Mouse (Mus musculus): ENCODE data around the gene Cdyl. TPM values are rescaled to one million over a fixed set of nuclear protein-coding genes. Genes with fewer than 3 reads are reported as not detected.

Cdyl gene
- polyA plus RNA-seq, 2 experiments: 7.9 to 10.4 TPM

- 32% methylated on average over 1 of the region's 1 CpGs for WGBS (ENCODE audit: insufficient replicate concordance)
- Histone ChIP-seq H3K4me3 (ENCODE audit: insufficient read depth in 1 of 2, low read depth in 2 of 2, low read length in 2 of 2) (no peak overlapping the region), H3K9me3 (ENCODE audit: control insufficient read depth, low read length) (no peaks in the 10 kb centered on the region), H3K4me2 (ENCODE audit: low read depth) (no peak overlapping the region), H3K9ac (replicated peaks) (no peak overlapping the region), H3K36me3 (replicated peaks; ENCODE audit: control insufficient read depth, insufficient read depth, low read depth) (no peaks in the 10 kb centered on the region), H3K27me3 (ENCODE audit: control insufficient read depth, insufficient read depth, low read length) (no peaks in the 10 kb centered on the region), H3K27ac (no peak overlapping the region), H3K4me1 (replicated peaks; ENCODE audit: control insufficient read depth in 2 of 2, insufficient read depth in 2 of 2, low read length in 1 of 2) (peaks cover 6 to 7% of the 10 kb centered on the region in 2 experiments; a peak in 3 of 4 replicates)
- no peak for ATAC-seq (ENCODE audit: insufficient read depth)
- DNase-seq (ENCODE audit: low read depth in 3 of 3, low spot score in 3 of 3): no peak
- TF ChIP-seq CTCF (IDR thresholded peaks at IDR 0.05; ENCODE audit: low read depth): no peak
- TF ChIP-seq EP300 (IDR thresholded peaks at IDR 0.05; ENCODE audit: low read depth): no peak
These were observed 63.4 kb downstream of the Cdyl start for GRCm38 (mm10) chr13:35723073-35723472.

DNA sequence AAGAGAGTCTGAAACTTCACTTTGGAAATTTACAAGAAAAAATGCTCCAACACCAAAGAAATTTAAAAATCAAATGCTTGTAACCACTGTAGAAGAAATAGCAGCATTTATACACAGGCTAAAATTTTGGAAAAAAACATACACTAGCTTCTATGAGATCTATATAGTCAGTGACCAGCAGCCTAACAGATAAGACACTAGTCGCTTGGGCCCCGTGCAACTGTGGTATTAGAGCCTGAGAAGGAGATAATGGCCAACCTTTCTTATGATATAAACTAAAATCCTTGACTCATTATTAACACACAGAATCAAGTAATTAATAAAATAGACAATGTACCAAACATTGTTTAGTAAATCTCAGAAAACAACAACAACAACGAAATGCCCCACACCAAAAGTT is 66.4 kb downstream of the Cdyl start:
- H3K4me3 ChIP-seq (ENCODE audit: insufficient read depth in 1 of 2, low read depth in 2 of 2, low read length in 2 of 2): no peak overlapping the region
- no peaks in the 10 kb centered on the region for H3K9me3 ChIP-seq (ENCODE audit: control insufficient read depth, low read length)
- peak; percentile 58; the same call in 1 of the 2 replicates for ATAC-seq (ENCODE audit: insufficient read depth)
- peaks cover 2% of the 10 kb centered on the region in 2 experiments; a peak in 1 of 4 replicates for H3K4me1 ChIP-seq (replicated peaks; ENCODE audit: control insufficient read depth in 2 of 2, insufficient read depth in 2 of 2, low read length in 1 of 2)
- no peaks in the 10 kb centered on the region for H3K27me3 ChIP-seq (ENCODE audit: control insufficient read depth, insufficient read depth, low read length)
- no peak overlapping the region for H3K9ac ChIP-seq (replicated peaks)
- WGBS (ENCODE audit: insufficient replicate concordance): 36% methylated on average over 3 of the region's 3 CpGs
- no peak overlapping the region for H3K27ac ChIP-seq
- no peak overlapping the region for H3K4me2 ChIP-seq (ENCODE audit: low read depth)
- no peaks in the 10 kb centered on the region for H3K36me3 ChIP-seq (replicated peaks; ENCODE audit: control insufficient read depth, insufficient read depth, low read depth)
- TF ChIP-seq CTCF (IDR thresholded peaks at IDR 0.05; ENCODE audit: low read depth) (no peak), EP300 (IDR thresholded peaks at IDR 0.05; ENCODE audit: low read depth) (no peak)
- no peak for DNase-seq (ENCODE audit: low read depth in 3 of 3, low spot score in 3 of 3)

GRCm38 (mm10) chr13:35732131-35732530 is 72.5 kb downstream of the Cdyl start:
- TF ChIP-seq CTCF (IDR thresholded peaks at IDR 0.05; ENCODE audit: low read depth) (peak; percentile 9; the same call in 1 of the 2 replicates), EP300 (IDR thresholded peaks at IDR 0.05; ENCODE audit: low read depth) (no peak)
- DNase-seq (ENCODE audit: low read depth in 3 of 3, low spot score in 3 of 3) (no peak), ATAC-seq (ENCODE audit: insufficient read depth) (no peak)
- WGBS (ENCODE audit: insufficient replicate concordance): 49% methylated on average over 4 of the region's 4 CpGs
- Histone ChIP-seq H3K4me2 (ENCODE audit: low read depth) (no peak overlapping the region), H3K9ac (replicated peaks) (no peak overlapping the region), H3K4me3 (ENCODE audit: insufficient read depth in 1 of 2, low read depth in 2 of 2, low read length in 2 of 2) (no peak overlapping the region), H3K27ac (no peak overlapping the region), H3K9me3 (ENCODE audit: control insufficient read depth, low read length) (no peaks in the 10 kb centered on the region), H3K27me3 (ENCODE audit: control insufficient read depth, insufficient read depth, low read length) (no peaks in the 10 kb centered on the region), H3K36me3 (replicated peaks; ENCODE audit: control insufficient read depth, insufficient read depth, low read depth) (no peaks in the 10 kb centered on the region), H3K4me1 (replicated peaks; ENCODE audit: control insufficient read depth in 2 of 2, insufficient read depth in 2 of 2, low read length in 1 of 2) (peaks cover 20 to 22% of the 10 kb centered on the region in 2 experiments)

DNA sequence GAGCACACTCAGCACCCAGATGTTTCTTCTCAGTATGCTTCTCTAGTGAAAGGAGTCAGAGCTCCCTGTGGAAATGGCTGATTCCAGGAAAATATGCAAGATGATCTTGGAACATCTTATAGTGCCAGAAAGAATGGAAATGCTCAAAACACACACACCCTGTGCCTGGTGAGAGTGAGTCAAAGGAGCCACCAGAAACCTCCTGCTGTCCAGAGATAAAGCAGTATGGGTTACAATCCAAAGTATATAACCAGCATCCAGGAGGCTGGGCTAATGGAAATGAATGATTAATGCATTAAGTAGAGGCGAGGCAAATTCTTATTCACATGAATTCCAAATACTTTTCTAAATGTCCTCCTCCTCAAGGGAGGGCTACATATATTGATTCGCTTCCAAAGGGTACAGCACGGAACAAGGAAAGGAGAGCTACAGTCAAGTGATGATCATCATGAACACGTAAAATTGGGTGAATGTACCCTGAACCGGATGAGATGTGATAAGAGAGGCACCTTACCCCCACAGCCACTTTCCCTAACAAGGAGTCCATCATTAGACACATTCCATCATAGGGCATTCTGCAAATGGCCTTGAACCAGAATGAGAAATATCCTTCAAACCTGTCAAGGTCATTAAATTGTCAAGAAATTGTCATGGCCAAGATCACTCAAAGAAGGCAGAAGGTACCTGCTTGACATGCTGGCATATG is 73.4 kb downstream of the Cdyl start:
- peak; percentile 75 for TF ChIP-seq EP300 (IDR thresholded peaks at IDR 0.05; ENCODE audit: low read depth)
- no peak for TF ChIP-seq CTCF (IDR thresholded peaks at IDR 0.05; ENCODE audit: low read depth)
- Histone ChIP-seq H3K9ac (replicated peaks) (peak overlapping the region; percentile 42), H3K9me3 (ENCODE audit: control insufficient read depth, low read length) (no peaks in the 10 kb centered on the region), H3K27ac (peak overlapping the region; percentile 69), H3K4me2 (ENCODE audit: low read depth) (peak overlapping the region; percentile 45), H3K27me3 (ENCODE audit: control insufficient read depth, insufficient read depth, low read length) (no peaks in the 10 kb centered on the region), H3K4me1 (replicated peaks; ENCODE audit: control insufficient read depth in 2 of 2, insufficient read depth in 2 of 2, low read length in 1 of 2) (peaks cover 20 to 22% of the 10 kb centered on the region in 2 experiments), H3K36me3 (replicated peaks; ENCODE audit: control insufficient read depth, insufficient read depth, low read depth) (no peaks in the 10 kb centered on the region), H3K4me3 (ENCODE audit: insufficient read depth in 1 of 2, low read depth in 2 of 2, low read length in 2 of 2) (no peak overlapping the region)
- ATAC-seq (ENCODE audit: insufficient read depth) (peak; percentile 93), DNase-seq (ENCODE audit: low read depth in 3 of 3, low spot score in 3 of 3) (peak in 1 of 3 experiments; percentile 53)
- WGBS (ENCODE audit: insufficient replicate concordance): 53% methylated on average over 5 of the region's 5 CpGs

DNA sequence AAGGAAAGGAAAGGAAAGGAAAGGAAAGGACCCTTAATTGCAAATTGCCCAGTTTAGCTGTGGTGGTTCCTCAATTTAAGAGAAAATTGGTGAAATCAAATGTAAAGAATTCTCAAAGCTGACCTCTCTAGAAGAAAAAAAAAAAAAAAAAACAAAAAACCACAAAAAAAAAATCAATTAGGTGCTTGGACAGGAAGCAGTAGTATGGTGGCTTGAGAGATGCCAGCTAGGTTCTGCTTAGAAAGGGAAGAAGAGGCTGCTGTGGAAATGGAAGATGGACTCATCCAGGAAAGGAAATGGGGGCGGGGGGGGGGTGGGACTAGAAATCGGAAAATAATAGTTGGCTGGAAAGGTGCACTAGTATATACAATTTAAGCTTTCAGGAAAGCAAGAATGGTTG is 77.9 kb downstream of the Cdyl start:
- no peak overlapping the region for H3K4me3 ChIP-seq (ENCODE audit: insufficient read depth in 1 of 2, low read depth in 2 of 2, low read length in 2 of 2)
- no peak overlapping the region for H3K27ac ChIP-seq
- no peak overlapping the region for H3K9ac ChIP-seq (replicated peaks)
- TF ChIP-seq CTCF (IDR thresholded peaks at IDR 0.05; ENCODE audit: low read depth) (no peak), EP300 (IDR thresholded peaks at IDR 0.05; ENCODE audit: low read depth) (no peak)
- peaks cover 15 to 22% of the 10 kb centered on the region in 2 experiments for H3K4me1 ChIP-seq (replicated peaks; ENCODE audit: control insufficient read depth in 2 of 2, insufficient read depth in 2 of 2, low read length in 1 of 2)
- H3K36me3 ChIP-seq (replicated peaks; ENCODE audit: control insufficient read depth, insufficient read depth, low read depth): no peaks in the 10 kb centered on the region
- H3K4me2 ChIP-seq (ENCODE audit: low read depth): no peak overlapping the region
- 32% methylated on average over 2 of the region's 2 CpGs for WGBS (ENCODE audit: insufficient replicate concordance)
- no peak for DNase-seq (ENCODE audit: low read depth in 3 of 3, low spot score in 3 of 3)
- ATAC-seq (ENCODE audit: insufficient read depth): no peak
- no peaks in the 10 kb centered on the region for H3K9me3 ChIP-seq (ENCODE audit: control insufficient read depth, low read length)
- no peaks in the 10 kb centered on the region for H3K27me3 ChIP-seq (ENCODE audit: control insufficient read depth, insufficient read depth, low read length)
